In the genomic region with DNA sequence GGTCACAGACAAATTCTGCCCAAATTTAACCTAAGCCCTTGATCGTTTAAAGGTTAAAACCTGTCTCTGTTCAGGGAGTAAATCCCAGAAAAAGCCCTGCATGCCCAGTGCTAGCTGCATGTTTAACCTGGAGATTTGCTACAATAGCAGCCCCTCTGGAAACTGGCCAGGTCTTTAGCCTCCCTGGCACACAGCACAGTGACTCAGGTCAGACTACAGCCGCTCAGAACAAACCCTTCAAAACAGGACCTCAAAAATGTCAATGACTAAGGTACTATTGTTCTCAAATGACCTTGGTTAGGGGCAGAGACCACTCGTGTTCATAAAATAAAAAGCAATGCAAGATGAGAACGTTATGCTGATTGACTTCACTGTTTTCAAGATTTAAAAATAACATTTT, we compare ENCODE assay signal across 10 mouse cellular contexts.
DNase-seq lines count a peak whose midpoint lies in the region; ATAC-seq lines count a peak whose summit lies in the region.
"Had no signal": no experiment of that assay in that cellular context is flagged by ENCODE, and none has a peak within 500 bp of the region (broad histone marks: within the 10 kb centered on the region; RNA-seq: fewer than 3 reads in every experiment).

No protein-coding gene starts in this region.

- H3K27me3 ChIP-seq in midbrain, embryonic 14.5 days (ENCODE audit: control insufficient read depth, insufficient read depth, low read length): no peaks in the 10 kb centered on the region
- H3K27me3 ChIP-seq in midbrain, embryonic 13.5 days: no peaks in the 10 kb centered on the region
- H3K27me3 ChIP-seq: embryonic facial prominence, embryonic 15.5 days; liver, embryonic 15.5 days had no signal

- no peak overlapping the region for H3K4me2 ChIP-seq in midbrain, embryonic 14.5 days (ENCODE audit: low read length)
- no peak overlapping the region for H3K4me2 ChIP-seq in midbrain, embryonic 13.5 days (replicated peaks)
- H3K4me2 ChIP-seq: embryonic facial prominence, embryonic 15.5 days; liver, embryonic 15.5 days had no signal

- no peaks in the 10 kb centered on the region for H3K4me1 ChIP-seq in midbrain, embryonic 14.5 days (ENCODE audit: control insufficient read depth, insufficient read depth, low read length)
- H3K4me1 ChIP-seq in midbrain, embryonic 13.5 days (replicated peaks): no peaks in the 10 kb centered on the region
- H3K4me1 ChIP-seq: embryonic facial prominence, embryonic 15.5 days; liver, embryonic 15.5 days had no signal

- no peak overlapping the region for H3K4me3 ChIP-seq in midbrain, embryonic 14.5 days (replicated peaks; ENCODE audit: low read depth, low read length)
- no peak overlapping the region for H3K4me3 ChIP-seq in midbrain, embryonic 13.5 days (replicated peaks)
- H3K4me3 ChIP-seq: embryonic facial prominence, embryonic 15.5 days; liver, embryonic 15.5 days had no signal

- 70% methylated on average over 4 of the region's 4 CpGs for WGBS in midbrain, embryonic 14.5 days
- 63% methylated on average over 4 of the region's 4 CpGs for WGBS in midbrain, embryonic 13.5 days

- H3K36me3 ChIP-seq in midbrain, embryonic 14.5 days (ENCODE audit: control insufficient read depth, insufficient read depth, low read length): no peaks in the 10 kb centered on the region
- no peaks in the 10 kb centered on the region for H3K36me3 ChIP-seq in midbrain, embryonic 13.5 days
- H3K36me3 ChIP-seq: embryonic facial prominence, embryonic 15.5 days; liver, embryonic 15.5 days had no signal

- intact Hi-C loops in left cerebral cortex, postnatal 36 days (cut with DNase I): no loop called here

- H3K9ac ChIP-seq in midbrain, embryonic 14.5 days (replicated peaks; ENCODE audit: low read length): no peak overlapping the region
- no peak overlapping the region for H3K9ac ChIP-seq in midbrain, embryonic 13.5 days (replicated peaks)
- H3K9ac ChIP-seq: embryonic facial prominence, embryonic 15.5 days; liver, embryonic 15.5 days had no signal

- DNase-seq in midbrain, embryonic 14.5 days: peak; percentile 40
- peak; percentile 25 to 52 for DNase-seq in heart, adult 9 months (ENCODE audit: low spot score in 2 of 2)
- peak; percentile 65 for DNase-seq in kidney, postnatal 10 days
- DNase-seq in testis, postnatal 10 days (ENCODE audit: low spot score): peak; percentile 74
- DNase-seq in right cerebral cortex, postnatal 10 days (ENCODE audit: low spot score in 2 of 2): no peak
- DNase-seq in thymus, postnatal 0 days (ENCODE audit: low spot score): no peak
- DNase-seq in left cerebral cortex, postnatal 36 days (ENCODE audit: low spot score in 2 of 2): no peak

- ATAC-seq in midbrain, embryonic 14.5 days (ENCODE audit: low FRiP score, low TSS enrichment): no peak
- no peak for ATAC-seq in midbrain, embryonic 13.5 days

- H3K27ac ChIP-seq in midbrain, embryonic 14.5 days (replicated peaks; ENCODE audit: low read depth, low read length): no peak overlapping the region
- no peak overlapping the region for H3K27ac ChIP-seq in midbrain, embryonic 13.5 days
- H3K27ac ChIP-seq: embryonic facial prominence, embryonic 15.5 days; liver, embryonic 15.5 days had no signal

- no peaks in the 10 kb centered on the region for H3K9me3 ChIP-seq in midbrain, embryonic 14.5 days (ENCODE audit: control insufficient read depth, low read length)
- H3K9me3 ChIP-seq in midbrain, embryonic 13.5 days: no peaks in the 10 kb centered on the region
- H3K9me3 ChIP-seq: embryonic facial prominence, embryonic 15.5 days; liver, embryonic 15.5 days had no signal

Comparison
In these comparisons a context has a peak if more than half of its experiments do, and no peak if none do; other contexts are left out.
1. DNase-seq: peak in midbrain, embryonic 14.5 days (single experiment), heart, adult 9 months (2 of 2), kidney, postnatal 10 days (single experiment) and testis, postnatal 10 days (single experiment); none in right cerebral cortex, postnatal 10 days (0 of 2), thymus, postnatal 0 days (single experiment) and left cerebral cortex, postnatal 36 days (0 of 2).